Mouse (Mus musculus): ENCODE results near the gene Fzd1.

- no peak for TF ChIP-seq GATA1 (IDR thresholded peaks at IDR 0.05; ENCODE audit: borderline replicate concordance, low read length)
- TF ChIP-seq FLI1 (IDR thresholded peaks at IDR 0.05; ENCODE audit: low read length) = no peak
Measured at GRCm38 (mm10) chr5:4801971-4802370, 44.1 kb upstream of the Fzd1 start.

All from megakaryocyte, embryonic 14.5 days (primary cell).